Mouse (Mus musculus) liver, postnatal 0 days (tissue): Measurements from ENCODE around the gene Rhox13. TPM values are rescaled to one million over a fixed set of nuclear protein-coding genes. Genes with fewer than 3 reads are reported as not detected.

Experiments
- ATAC-seq: fragments of 200-750 bp; cut with Nextera tagmentation; 2 replicates; pipeline ENCODE4 v1.8.0; 2017; ENCODE audit warnings: mild to moderate bottlenecking, moderate library complexity
- DNase-seq: peaks from one replicate; pipeline ENCODE4 v3.0.0-alpha.2; 2016
- H3K27ac ChIP-seq: fragments of 300-500 bp; sonication (generic); 2 replicates; pipeline ENCODE4 v1.5.1; 2014; ENCODE audit warnings: antibody characterized with exemption, moderate library complexity, mild to moderate bottlenecking, low read depth
- H3K27me3 ChIP-seq: fragments of 300-500 bp; sonication (generic); 2 replicates; pipeline ENCODE4 v1.6.1; 2014; ENCODE audit warnings: low read length, control low read depth, mixed read lengths; ENCODE audit not compliant: insufficient read depth
- H3K36me3 ChIP-seq: fragments of 300-500 bp; sonication (generic); replicated peaks from 2 replicates; pipeline ENCODE4 v1.6.1; 2014; ENCODE audit warnings: mild to moderate bottlenecking, control low read depth, low read length, moderate library complexity, mixed read lengths; ENCODE audit not compliant: insufficient read depth
- H3K4me1 ChIP-seq: fragments of 300-500 bp; sonication (generic); 2 replicates; pipeline ENCODE4 v1.6.1; 2014; ENCODE audit warnings: antibody characterized with exemption, mild to moderate bottlenecking, control low read depth; ENCODE audit not compliant: insufficient read depth
- H3K4me2 ChIP-seq: fragments of 300-500 bp; sonication (generic); 2 replicates; pipeline ENCODE4 v1.6.1; 2014; ENCODE audit warnings: low read depth, mild to moderate bottlenecking, low read length, moderate library complexity, mixed read lengths
- H3K4me3 ChIP-seq: fragments of 300-500 bp; sonication (generic); 2 replicates; pipeline ENCODE4 v1.5.1; 2014; ENCODE audit warnings: low read depth, low read length
- H3K9ac ChIP-seq: fragments of 300-500 bp; sonication (generic); replicated peaks from 2 replicates; pipeline ENCODE4 v1.6.1; 2014; ENCODE audit warnings: mild to moderate bottlenecking, moderate library complexity
- H3K9me3 ChIP-seq: fragments of 300-500 bp; sonication (generic); 2 replicates; pipeline ENCODE4 v1.6.1; 2016; ENCODE audit warnings: mild to moderate bottlenecking, control low read depth, low read length, mixed read lengths
- CTCF ChIP-seq: sonication (generic); IDR thresholded peaks from 2 replicates; pipeline ENCODE4 v1.5.1; 2016; ENCODE audit warnings: antibody characterized with exemption, low read depth
- EP300 ChIP-seq: IDR thresholded peaks from 2 replicates; pipeline ENCODE4 v1.6.1; 2016; ENCODE audit warnings: antibody characterized with exemption, low read depth, mild to moderate bottlenecking
- whole genome bisulfite sequencing: fragments of 180-500 bp; shearing (Covaris S2); extraction: QIAGEN DNeasy Blood & Tissue Kit; methylation state at CpG from one replicate; pipeline ENCODE4 v1.1.7; 2014; ENCODE audit not compliant: insufficient replicate concordance; 5-methylcytosine and 5-hydroxymethylcytosine counted together
- polyA plus RNA-seq: library from polyadenylated mRNA; unstranded; fragments of >200 nt; fragmentation: Nextera tagmentation; extraction: Ambion mirVana; gene quantifications from 2 replicates; pipeline ENCODE4 v1.2.1, GENCODE M21; 2015

The Rhox13 gene
- not detected in 2 replicates for polyA plus RNA-seq

- no peaks in the 10 kb centered on the region for H3K4me1 ChIP-seq
- no peaks in the 10 kb centered on the region for H3K36me3 ChIP-seq
- H3K27me3 ChIP-seq: no peaks in the 10 kb centered on the region
- no peak within 1 kb of the TSS for H3K27ac ChIP-seq
- no peak within 1 kb of the TSS for H3K9ac ChIP-seq
- 92% methylated on average over 20 of the region's 20 CpGs for WGBS
- TF ChIP-seq EP300 (no peak), CTCF (no peak)
- H3K4me2 ChIP-seq: no peak within 1 kb of the TSS
- H3K4me3 ChIP-seq: no peak within 1 kb of the TSS
- no peak for DNase-seq
- H3K9me3 ChIP-seq: peaks cover 6% of the 10 kb centered on the region; the same call in 1 of the 2 replicates
- no peak for ATAC-seq
Measured at GRCm38 (mm10) chrX:38120982-38121381, at the start of gene Rhox13. TSS of gene Rhox13 (plus strand) at chrX:38121219.

- no peak overlapping the region for H3K4me2 ChIP-seq
- no peak overlapping the region for H3K4me3 ChIP-seq
- TF ChIP-seq CTCF: peak; percentile 67
- TF ChIP-seq EP300: no peak
- no peak overlapping the region for H3K9ac ChIP-seq
- no peak overlapping the region for H3K27ac ChIP-seq
- no peaks in the 10 kb centered on the region for H3K4me1 ChIP-seq
- H3K9me3 ChIP-seq: no peaks in the 10 kb centered on the region
- H3K27me3 ChIP-seq: 0 out of 2 replicates have a peak, but pooled peaks cover 3% of the 10 kb centered on the region
- DNase-seq (peak; percentile 45), ATAC-seq (no peak)
- H3K36me3 ChIP-seq: no peaks in the 10 kb centered on the region
- 23% methylated on average over 12 of the region's 12 CpGs for WGBS
Measured at GRCm38 (mm10) chrX:38084226-38084625, 36.8 kb upstream of the Rhox13 start.

- no peaks in the 10 kb centered on the region for H3K36me3 ChIP-seq
- H3K9me3 ChIP-seq: no peaks in the 10 kb centered on the region
- 0 out of 2 replicates have a peak, but pooled peaks cover 3% of the 10 kb centered on the region for H3K27me3 ChIP-seq
- no peak within 1 kb of the TSS for H3K9ac ChIP-seq
- DNase-seq: no peak
- ATAC-seq: no peak
- no peaks in the 10 kb centered on the region for H3K4me1 ChIP-seq
- H3K4me3 ChIP-seq: no peak within 1 kb of the TSS
- TF ChIP-seq CTCF (no peak), EP300 (no peak)
- H3K4me2 ChIP-seq: no peak within 1 kb of the TSS
- H3K27ac ChIP-seq: no peak within 1 kb of the TSS
- 76% methylated on average over 9 of the region's 9 CpGs for WGBS
Measured at GRCm38 (mm10) chrX:38085041-38085440, 36.0 kb upstream of the Rhox13 start, which contains the start of gene Rhox11. TSS of gene Rhox11 (minus strand) at chrX:38085141.

- DNase-seq: no peak
Measured at GRCm38 (mm10) chrX:38110807-38111206, 10.2 kb upstream of the Rhox13 start, which contains the start of gene Rhox12. TSS of gene Rhox12 (minus strand) at chrX:38110907.

GRCm38 (mm10) chrX:38121478-38121877 lies 459 bp downstream of the Rhox13 start:
- ATAC-seq (no peak), DNase-seq (no peak)
- no peak overlapping the region for H3K9ac ChIP-seq
- H3K27me3 ChIP-seq: no peaks in the 10 kb centered on the region
- H3K27ac ChIP-seq: no peak overlapping the region
- no peaks in the 10 kb centered on the region for H3K36me3 ChIP-seq
- no peaks in the 10 kb centered on the region for H3K4me1 ChIP-seq
- H3K4me2 ChIP-seq: no peak overlapping the region
- no peak overlapping the region for H3K4me3 ChIP-seq
- peaks cover 6% of the 10 kb centered on the region; the same call in 1 of the 2 replicates for H3K9me3 ChIP-seq
- no peak for TF ChIP-seq EP300
- no peak for TF ChIP-seq CTCF
- WGBS: 84% methylated on average over 34 of the region's 34 CpGs

More at GRCm38 (mm10) chrX:38110807-38111206, 10.2 kb upstream of the Rhox13 start, which contains the start of gene Rhox12:
- Histone ChIP-seq H3K36me3 (no peaks in the 10 kb centered on the region), H3K9ac (no peak within 1 kb of the TSS), H3K4me2 (no peak within 1 kb of the TSS), H3K4me1 (no peaks in the 10 kb centered on the region), H3K27ac (no peak within 1 kb of the TSS), H3K4me3 (no peak within 1 kb of the TSS), H3K27me3 (no peaks in the 10 kb centered on the region), H3K9me3 (no peaks in the 10 kb centered on the region)
- 63% methylated on average over 4 of the region's 4 CpGs for WGBS
- TF ChIP-seq EP300: no peak
- no peak for TF ChIP-seq CTCF
- ATAC-seq: no peak

GRCm38 (mm10) chrX:38159097-38159496 lies 38.1 kb downstream of the Rhox13 start:
- Histone ChIP-seq H3K4me2 (no peak overlapping the region), H3K27me3 (no peaks in the 10 kb centered on the region), H3K4me3 (no peak overlapping the region), H3K4me1 (no peaks in the 10 kb centered on the region), H3K27ac (no peak overlapping the region), H3K36me3 (no peaks in the 10 kb centered on the region), H3K9ac (no peak overlapping the region), H3K9me3 (no peaks in the 10 kb centered on the region)
- TF ChIP-seq CTCF (peak; percentile 19; the same call in 1 of the 2 replicates), EP300 (no peak)
- 32% methylated on average over 1 of the region's 1 CpGs for WGBS
- ATAC-seq (no peak), DNase-seq (no peak)
